Mouse (Mus musculus) limb, embryonic 14.5 days (tissue): Measurements from ENCODE around the gene Tmem94. TPM values are rescaled to one million over a fixed set of nuclear protein-coding genes. Genes with fewer than 3 reads are reported as not detected.

Experiments
- ATAC-seq: fragments of 200-750 bp; cut with Nextera tagmentation; 2 replicates; pipeline ENCODE4 v1.8.0; 2017; ENCODE audit warnings: low read depth, moderate number of reproducible peaks, moderate TSS enrichment; ENCODE audit not compliant: low FRiP score
- DNase-seq: peaks from one replicate; pipeline ENCODE4 v3.0.0-alpha.2; 2015; ENCODE audit warnings: low spot score
- H3K27ac ChIP-seq: fragments of 300-500 bp; sonication (generic); replicated peaks from 2 replicates; pipeline ENCODE4 v1.5.1; 2014; ENCODE audit warnings: low read depth, mild to moderate bottlenecking, low read length, moderate library complexity, mixed read lengths
- H3K27me3 ChIP-seq: fragments of 300-500 bp; sonication (generic); 2 replicates; pipeline ENCODE4 v1.6.1; 2014; ENCODE audit warnings: low read length, mixed read lengths; ENCODE audit not compliant: control insufficient read depth, insufficient read depth
- H3K36me3 ChIP-seq: fragments of 300-500 bp; sonication (generic); 2 replicates; pipeline ENCODE4 v1.6.1; 2014; ENCODE audit warnings: mild to moderate bottlenecking, low read length, moderate library complexity, mixed read lengths; ENCODE audit not compliant: control insufficient read depth, insufficient read depth
- H3K4me1 ChIP-seq: fragments of 300-500 bp; sonication (generic); 2 replicates; pipeline ENCODE4 v1.6.1; 2014; ENCODE audit warnings: antibody characterized with exemption, low read length, mixed read lengths; ENCODE audit not compliant: control insufficient read depth, insufficient read depth
- H3K4me2 ChIP-seq: fragments of 300-500 bp; sonication (generic); replicated peaks from 2 replicates; pipeline ENCODE4 v1.6.1; 2014; ENCODE audit warnings: low read depth, mild to moderate bottlenecking, low read length, moderate library complexity; ENCODE audit not compliant: severe bottlenecking
- H3K4me3 ChIP-seq: fragments of 300-500 bp; sonication (generic); replicated peaks from 2 replicates; pipeline ENCODE4 v1.5.1; 2014; ENCODE audit warnings: low read length
- H3K9ac ChIP-seq: fragments of 300-500 bp; sonication (generic); 2 replicates; pipeline ENCODE4 v1.6.1; 2014; ENCODE audit warnings: mild to moderate bottlenecking, low read depth, low read length, moderate library complexity; ENCODE audit not compliant: severe bottlenecking
- H3K9me3 ChIP-seq: fragments of 300-500 bp; sonication (generic); 2 replicates; pipeline ENCODE4 v1.6.1; 2016; ENCODE audit warnings: low read length; ENCODE audit not compliant: control insufficient read depth
- POLR2A ChIP-seq: fragments of 200-500 bp; IDR thresholded peaks from 2 replicates; pipeline ENCODE4 v1.8.0; 2012; ENCODE audit warnings: inconsistent platforms, mild to moderate bottlenecking, moderate library complexity, borderline replicate concordance; ENCODE audit not compliant: insufficient read depth, insufficient read length; ENCODE audit errors: extremely low read depth
- WGBS: fragments of 180-500 bp; shearing (Covaris S2); extraction: QIAGEN DNeasy Blood & Tissue Kit; methylation state at CpG from one replicate; pipeline ENCODE4 v1.1.7; 2014; 5-methylcytosine and 5-hydroxymethylcytosine counted together
- polyA plus RNA-seq, 2 experiments: library from polyadenylated mRNA; depleted of rRNA in 1 of 2; stranded (reverse) in 1 of 2; unstranded in 1 of 2; fragments of >200 nt; fragmentation: Nextera tagmentation in 1 of 2; extraction: Ambion mirVana in 1 of 2; gene quantifications; 2 replicates each; pipeline versions ENCODE4 v1.2.1 to v1.2.3; 2012 to 2014

Tmem94 gene
- polyA plus RNA-seq, 2 experiments: 17.9 to 46.8 TPM

DNA sequence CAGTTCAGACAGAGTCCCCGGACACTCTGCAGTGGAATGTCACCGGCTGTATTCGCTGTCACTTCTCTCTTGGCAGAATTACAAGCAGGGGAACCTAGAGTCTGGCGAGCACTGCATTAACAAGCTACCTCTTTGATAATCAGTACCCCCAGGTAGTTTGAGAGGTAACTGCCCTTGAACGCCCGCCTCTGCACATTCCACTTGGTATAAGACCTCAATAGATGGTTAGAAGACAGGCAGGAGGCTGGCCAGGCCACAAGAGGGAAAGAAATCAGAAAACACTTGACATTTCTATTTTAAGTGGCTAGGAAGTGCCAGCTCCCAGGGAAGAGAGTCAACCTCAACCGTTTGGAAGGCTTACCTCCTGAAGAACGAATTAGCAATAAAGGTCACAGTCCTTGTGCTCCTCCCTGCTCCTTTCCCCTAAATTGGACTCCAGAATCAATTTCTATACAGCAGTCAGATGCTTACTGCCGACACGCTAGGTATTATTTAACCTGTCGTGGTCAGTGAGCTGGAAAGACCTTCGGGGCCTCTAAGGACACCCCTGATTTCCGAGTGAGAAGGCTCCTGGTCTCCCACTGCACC lies 1.2 kb downstream of the Tmem94 start:
- WGBS: 38% methylated on average over 13 of the region's 13 CpGs
- no peaks in the 10 kb centered on the region for H3K36me3 ChIP-seq
- peaks cover 11% of the 10 kb centered on the region for H3K4me1 ChIP-seq
- H3K27ac ChIP-seq: peak overlapping the region; percentile 90
- no peak for TF ChIP-seq POLR2A
- peak overlapping the region; percentile 66 for H3K4me2 ChIP-seq
- peak overlapping the region; percentile 80 for H3K4me3 ChIP-seq
- no peak for ATAC-seq
- no peak for DNase-seq
- peak overlapping the region; percentile 95 for H3K9ac ChIP-seq
- no peaks in the 10 kb centered on the region for H3K9me3 ChIP-seq
- no peaks in the 10 kb centered on the region for H3K27me3 ChIP-seq

GRCm38 (mm10) chr11:115766981-115767380 lies 1.7 kb downstream of the Tmem94 start:
- H3K4me1 ChIP-seq: peaks cover 11% of the 10 kb centered on the region
- H3K27me3 ChIP-seq: no peaks in the 10 kb centered on the region
- no peak overlapping the region for H3K27ac ChIP-seq
- no peaks in the 10 kb centered on the region for H3K36me3 ChIP-seq
- no peak overlapping the region for H3K4me2 ChIP-seq
- no peak for DNase-seq
- WGBS: 91% methylated on average over 8 of the region's 8 CpGs
- peak overlapping the region; percentile 95; the same call in 1 of the 2 replicates for H3K9ac ChIP-seq
- H3K4me3 ChIP-seq: peak overlapping the region; percentile 80; the same call in 1 of the 2 replicates
- H3K9me3 ChIP-seq: no peaks in the 10 kb centered on the region
- ATAC-seq: no peak
- TF ChIP-seq POLR2A: no peak

DNA sequence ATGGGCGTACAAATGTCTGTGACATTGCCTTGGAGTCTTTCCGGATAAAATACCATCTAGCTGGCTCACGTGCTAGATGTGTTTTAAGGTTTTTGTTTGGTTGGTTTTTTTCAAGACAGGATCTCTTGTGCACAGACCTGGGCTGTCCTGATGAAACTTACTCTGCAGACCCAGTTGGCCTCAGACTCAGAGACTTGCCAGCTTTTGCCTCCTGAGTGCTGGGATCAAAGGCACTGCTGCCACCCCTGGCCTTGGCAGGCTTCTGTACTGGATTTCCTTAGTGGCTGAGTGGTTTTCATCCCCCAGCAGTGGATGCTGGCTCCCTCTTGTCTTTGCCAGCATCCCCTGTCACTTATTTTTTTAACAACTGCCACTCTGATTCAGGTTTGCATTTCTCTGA lies 3.7 kb downstream of the Tmem94 start:
- Histone ChIP-seq H3K9me3 (no peaks in the 10 kb centered on the region), H3K27me3 (no peaks in the 10 kb centered on the region), H3K4me1 (peaks cover 11% of the 10 kb centered on the region), H3K9ac (no peak overlapping the region), H3K4me3 (no peak overlapping the region), H3K36me3 (0 out of 2 replicates have a peak, but pooled peaks cover 3% of the 10 kb centered on the region), H3K4me2 (no peak overlapping the region), H3K27ac (no peak overlapping the region)
- DNase-seq (no peak), ATAC-seq (no peak)
- no peak for TF ChIP-seq POLR2A
- WGBS: 89% methylated on average over 3 of the region's 3 CpGs

- 67% methylated on average over 4 of the region's 4 CpGs for WGBS
- Histone ChIP-seq H3K9ac (no peak overlapping the region), H3K36me3 (0 out of 2 replicates have a peak, but pooled peaks cover 8% of the 10 kb centered on the region), H3K27ac (no peak overlapping the region), H3K4me3 (no peak overlapping the region), H3K9me3 (no peaks in the 10 kb centered on the region), H3K4me2 (no peak overlapping the region), H3K27me3 (no peaks in the 10 kb centered on the region), H3K4me1 (peaks cover 12% of the 10 kb centered on the region)
- DNase-seq (no peak), ATAC-seq (no peak)
- TF ChIP-seq POLR2A: no peak
These were observed 9.4 kb downstream of the Tmem94 start for GRCm38 (mm10) chr11:115774653-115775052.

DNA sequence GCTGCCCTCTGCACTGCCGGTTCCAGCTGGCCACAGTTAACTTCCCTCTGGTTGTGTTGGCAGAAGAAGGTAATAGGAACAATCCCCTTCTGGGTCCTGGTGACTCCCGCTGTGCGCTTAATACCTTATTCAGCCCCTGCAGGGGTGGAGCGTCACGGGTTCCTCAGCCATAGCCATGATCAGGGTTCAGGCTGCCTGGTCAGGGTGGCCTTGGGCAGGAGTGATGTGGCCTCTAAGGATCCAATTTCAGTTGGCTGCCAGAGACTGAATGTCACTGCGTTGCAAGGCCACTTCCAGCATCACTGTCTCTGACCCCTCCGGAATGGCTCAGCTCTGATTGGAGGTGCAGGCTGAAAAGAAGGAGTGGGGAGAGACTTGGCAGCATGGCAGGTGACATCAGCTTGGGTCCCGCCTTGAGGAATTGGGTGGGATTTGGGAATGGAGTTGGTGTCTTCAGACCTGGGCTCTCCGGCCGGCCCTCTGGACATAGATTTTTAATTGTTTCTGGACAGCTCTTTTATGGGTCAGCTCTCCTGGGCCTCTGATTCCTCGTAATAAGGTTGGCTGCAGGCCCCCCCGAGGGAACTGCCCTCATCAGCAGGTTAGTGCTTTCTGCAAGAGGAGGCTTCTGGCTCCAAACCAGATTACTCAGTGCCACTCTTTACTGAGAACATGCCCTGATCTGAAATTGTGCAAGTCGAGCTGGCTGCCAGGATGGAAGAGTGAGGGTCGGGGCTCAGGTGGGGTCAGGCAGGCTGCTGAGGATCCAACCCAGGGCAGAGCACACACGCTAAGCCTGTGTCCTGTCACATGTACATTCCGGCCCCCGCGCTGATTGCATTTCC lies 10.8 kb downstream of the Tmem94 start:
- Histone ChIP-seq H3K27ac (no peak overlapping the region; the same call in 1 of the 2 replicates), H3K27me3 (no peaks in the 10 kb centered on the region), H3K9me3 (no peaks in the 10 kb centered on the region), H3K36me3 (peaks cover 8% of the 10 kb centered on the region; the same call in 1 of the 2 replicates), H3K4me3 (no peak overlapping the region), H3K4me1 (peaks cover 15% of the 10 kb centered on the region), H3K4me2 (no peak overlapping the region), H3K9ac (0 out of 2 replicates have a peak overlapping the region, but pooled peaks have one; percentile 12)
- DNase-seq (no peak), ATAC-seq (no peak)
- WGBS: 29% methylated on average over 18 of the region's 18 CpGs
- no peak for TF ChIP-seq POLR2A
